Mouse (Mus musculus) liver (tissue): ENCODE data around the gene Acer2.

Source experiments
- DNase-seq: peaks from one replicate; pipeline ENCODE4 v3.0.0-alpha.2; 2020; ENCODE audit warnings: mixed read lengths

Acer2 gene

GRCm38 (mm10) chr4:86897411-86897810 is 23.2 kb downstream of the Acer2 start:
- DNase-seq = no peak

- DNase-seq = peak; percentile 30
Observed at GRCm38 (mm10) chr4:86898791-86899474, 24.7 kb downstream of the Acer2 start.

GRCm38 (mm10) chr4:86902351-86902750 is 28.2 kb downstream of the Acer2 start:
- no peak for DNase-seq

DNA sequence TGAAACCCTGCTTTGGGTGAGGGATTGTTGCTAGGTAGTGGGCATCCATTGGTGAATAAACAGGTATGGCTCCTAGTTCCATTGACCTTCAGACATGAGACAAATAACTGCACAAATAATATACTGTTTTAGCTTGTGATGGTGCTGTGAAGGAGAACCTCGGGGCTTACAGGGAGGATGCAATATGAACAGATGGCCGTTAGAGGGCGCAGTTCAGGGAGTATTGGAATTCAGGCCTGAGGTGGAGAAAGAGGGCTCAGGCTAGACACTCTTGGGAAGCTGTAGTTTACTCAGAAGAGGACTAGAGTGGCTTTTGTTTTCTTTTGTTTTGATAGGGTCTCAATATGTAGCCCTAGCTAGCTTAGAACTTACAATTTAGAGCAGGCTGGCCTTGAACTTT is 30.8 kb downstream of the Acer2 start:
- DNase-seq = peak; percentile 20

DNA sequence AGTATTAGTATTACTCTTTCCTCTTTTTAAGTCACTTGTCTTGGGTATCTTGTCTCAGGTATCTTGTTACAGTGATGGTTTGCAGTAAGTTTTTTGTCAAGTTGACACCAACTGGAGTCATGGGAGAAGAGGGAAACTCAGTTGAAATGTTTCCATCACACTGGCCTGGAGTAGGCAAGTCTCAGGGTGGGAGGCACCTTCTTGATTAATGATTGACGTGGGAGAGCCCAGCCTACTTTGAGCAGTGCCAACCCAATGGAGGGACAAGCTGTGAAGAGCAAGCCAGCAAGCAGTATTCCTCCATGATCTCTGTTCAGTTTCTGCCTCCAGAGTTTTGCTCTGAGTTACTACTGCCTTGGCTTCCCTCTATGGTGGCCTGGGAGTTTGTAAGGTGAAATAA is 31.7 kb downstream of the Acer2 start:
- no peak for DNase-seq

DNA sequence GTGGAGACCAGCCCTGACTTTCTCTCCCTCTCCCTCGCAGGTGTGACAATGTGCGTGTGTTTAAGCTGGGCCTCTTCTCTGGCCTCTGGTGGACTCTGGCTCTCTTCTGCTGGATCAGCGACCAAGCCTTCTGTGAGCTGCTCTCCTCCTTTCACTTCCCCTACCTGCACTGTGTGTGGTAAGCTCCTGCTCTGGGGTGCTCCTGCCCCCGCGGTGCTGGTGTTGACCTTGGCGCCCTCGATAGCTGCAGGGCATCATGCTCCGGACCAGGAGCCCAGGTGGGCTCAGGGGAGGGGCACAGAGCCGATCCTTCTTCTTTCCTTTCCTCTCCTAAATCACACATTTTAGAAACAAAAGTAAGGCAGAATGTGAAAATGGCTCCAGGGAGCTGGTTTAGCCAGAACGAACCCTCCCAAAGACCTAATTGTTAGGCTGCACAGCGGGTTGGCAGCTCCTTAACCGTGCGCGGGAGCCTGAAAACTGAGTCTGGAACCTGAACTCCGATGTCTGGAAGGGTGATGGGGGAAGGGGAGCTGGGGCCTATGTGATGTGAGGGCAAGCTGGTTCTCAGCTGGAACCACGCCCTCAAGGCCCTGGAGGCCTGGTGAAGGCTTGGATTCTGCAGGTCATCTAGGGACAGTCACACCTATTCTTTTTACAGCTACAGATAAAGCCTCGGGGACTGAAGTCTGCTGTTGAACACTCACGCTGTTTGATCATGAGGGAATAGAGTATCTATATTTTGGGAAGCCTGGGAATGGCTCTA is 37.6 kb downstream of the Acer2 start:
- no peak for DNase-seq

DNA sequence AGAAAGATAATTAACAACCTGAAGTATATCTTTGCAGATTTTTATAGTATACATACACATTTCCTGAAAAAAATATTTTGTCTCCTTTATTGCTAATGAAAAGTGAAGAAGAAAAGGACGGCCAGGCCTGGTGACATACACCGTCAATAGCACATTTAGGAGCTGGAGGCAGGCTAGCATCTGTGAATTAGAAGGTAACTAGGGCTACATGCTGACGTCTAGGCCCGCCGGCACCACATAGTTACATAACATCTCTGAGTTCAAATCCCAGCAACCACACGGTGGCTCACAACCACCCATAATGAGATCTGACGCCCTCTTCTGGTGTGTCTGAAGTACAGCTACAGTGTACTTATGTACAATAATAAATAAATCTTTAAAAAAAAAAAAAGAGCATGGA is 38.6 kb downstream of the Acer2 start:
- no peak for DNase-seq

DNA sequence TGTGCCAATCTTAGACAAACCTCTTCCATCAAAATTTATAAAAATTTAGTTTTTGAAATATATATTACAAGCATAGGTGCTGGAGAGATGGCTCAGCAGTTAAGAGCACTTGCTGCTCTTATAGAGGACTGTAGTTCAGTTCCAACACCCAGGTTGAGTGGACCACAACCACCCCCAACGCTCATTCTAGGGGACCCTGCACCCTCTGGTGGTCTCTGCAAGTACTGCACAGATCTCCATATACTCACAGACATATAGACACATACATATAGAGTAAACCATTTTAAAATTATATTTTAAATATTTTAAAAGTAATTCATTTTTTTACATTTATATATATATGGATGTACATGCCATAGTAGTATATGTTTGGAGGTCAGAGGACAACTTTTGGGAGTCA is 41.9 kb downstream of the Acer2 start:
- DNase-seq = no peak

GRCm38 (mm10) chr4:86923476-86924055 is 49.4 kb downstream of the Acer2 start:
- DNase-seq = no peak

DNA sequence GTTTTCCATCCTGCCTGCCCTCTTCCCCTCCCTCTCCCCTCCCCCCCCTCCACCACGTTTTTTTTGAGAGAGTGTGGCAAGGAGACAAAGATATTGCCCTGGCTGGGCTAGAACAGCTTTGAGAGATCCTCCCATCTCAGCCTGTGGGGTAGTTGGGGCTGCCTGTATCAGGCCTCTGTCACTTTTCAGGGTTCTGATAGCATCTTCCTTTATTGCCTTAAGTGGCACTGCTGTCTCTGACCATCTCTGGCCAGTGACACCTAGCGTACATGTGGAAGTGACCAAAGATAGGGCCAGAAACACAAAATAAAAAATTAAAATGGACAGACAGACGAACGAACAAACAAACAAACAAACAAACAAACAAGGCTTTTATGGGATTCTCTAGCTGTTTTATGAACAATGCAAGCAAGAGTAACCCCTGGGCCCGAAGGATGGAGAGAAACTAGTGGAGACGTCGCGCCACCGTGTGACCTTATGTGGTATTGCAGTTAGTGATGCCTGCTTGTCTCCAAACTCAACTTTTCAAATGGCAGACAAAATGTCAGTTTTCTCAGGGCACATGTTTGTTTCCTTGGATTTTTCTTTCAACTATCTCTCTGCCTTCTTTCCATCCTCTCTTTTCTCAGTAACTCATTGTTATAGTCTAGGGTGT is 50.7 kb downstream of the Acer2 start:
- DNase-seq = peak; percentile 70

DNA sequence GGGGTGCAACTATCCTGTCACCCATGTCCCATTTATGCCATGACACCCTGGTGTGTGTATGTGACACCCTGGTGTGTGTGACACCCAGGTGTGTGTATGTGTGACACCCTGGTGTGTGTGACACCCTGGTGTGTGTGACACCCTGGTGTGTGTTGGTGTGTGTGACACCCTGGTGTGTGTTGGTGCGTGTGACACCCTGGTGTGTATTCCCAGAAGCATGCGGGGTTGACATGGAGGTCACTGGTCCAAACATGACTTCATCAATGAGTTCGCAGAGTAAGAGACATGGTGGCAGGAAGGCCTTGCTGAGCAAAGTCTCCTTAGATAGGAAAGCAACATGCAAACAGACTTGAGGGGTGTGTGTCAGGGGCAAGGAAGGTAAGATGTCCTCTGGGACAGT is 52.8 kb downstream of the Acer2 start:
- no peak for DNase-seq

- no peak for DNase-seq
Observed at GRCm38 (mm10) chr4:86930101-86930635, 56.0 kb downstream of the Acer2 start.

GRCm38 (mm10) chr4:86930636-86931456 is 56.6 kb downstream of the Acer2 start:
- DNase-seq = peak; percentile 11

- no peak for DNase-seq
Observed at GRCm38 (mm10) chr4:86933026-86933425, 58.8 kb downstream of the Acer2 start.

DNA sequence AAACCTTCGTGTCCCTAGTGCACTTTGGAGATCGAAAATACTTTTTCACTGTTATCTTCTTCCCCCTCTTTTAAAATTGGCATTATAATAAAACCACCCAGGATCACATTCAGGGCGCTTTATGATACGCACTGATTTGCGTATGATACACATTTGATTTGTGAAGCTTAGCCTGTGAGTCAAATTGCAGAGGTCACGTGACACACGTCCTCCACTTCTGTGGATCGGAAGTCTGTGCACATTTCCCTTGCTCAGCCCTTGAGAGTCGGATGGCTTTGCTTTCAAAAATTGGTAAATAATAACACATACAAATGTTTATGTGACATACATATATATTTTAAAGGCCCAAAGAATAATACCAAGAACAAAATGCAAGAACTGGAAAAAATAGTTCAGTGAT is 62.0 kb downstream of the Acer2 start:
- DNase-seq = no peak

GRCm38 (mm10) chr4:86936706-86937105 is 62.5 kb downstream of the Acer2 start:
- DNase-seq = no peak

DNA sequence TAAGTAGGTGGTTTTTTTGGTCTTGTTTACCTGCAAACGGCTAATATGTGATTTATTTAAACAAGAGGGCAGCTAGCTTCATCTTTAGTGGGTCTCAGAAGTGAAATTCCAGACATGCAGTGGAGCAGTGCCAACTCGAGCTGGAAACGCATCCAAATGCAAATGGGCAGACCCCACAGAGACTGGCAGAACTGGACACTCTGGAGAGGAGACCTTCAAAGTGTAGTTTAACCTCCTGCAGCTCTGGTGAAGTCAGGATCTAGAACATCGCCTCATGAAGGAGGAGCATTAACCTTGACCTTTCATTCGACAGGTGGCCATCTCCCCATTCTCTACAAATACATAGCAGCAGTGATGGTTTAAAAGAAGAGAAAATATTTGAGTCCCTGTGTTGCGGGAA is 68.5 kb downstream of the Acer2 start:
- no peak for DNase-seq

DNA sequence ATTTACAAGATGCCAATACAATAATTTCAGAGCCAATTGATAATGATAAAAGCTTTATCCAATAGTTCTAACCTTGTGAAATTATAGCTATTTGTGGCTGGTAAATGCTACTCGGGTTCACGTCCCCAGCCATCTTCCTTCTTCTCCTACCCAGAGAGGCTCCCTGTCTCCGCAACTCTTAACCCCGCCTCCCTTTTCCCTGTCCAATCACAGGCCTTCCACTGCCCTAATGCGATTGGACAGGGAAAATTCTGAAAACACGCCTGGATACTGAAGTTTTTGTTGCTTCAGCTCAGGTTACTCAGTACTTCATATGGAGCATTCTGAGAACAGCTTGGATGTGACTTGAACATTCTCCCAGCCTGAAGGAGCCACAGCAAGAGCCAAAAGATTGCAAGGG is 69.1 kb downstream of the Acer2 start:
- DNase-seq = no peak

- no peak for DNase-seq
Observed at GRCm38 (mm10) chr4:86948794-86949193, 74.6 kb downstream of the Acer2 start.

DNA sequence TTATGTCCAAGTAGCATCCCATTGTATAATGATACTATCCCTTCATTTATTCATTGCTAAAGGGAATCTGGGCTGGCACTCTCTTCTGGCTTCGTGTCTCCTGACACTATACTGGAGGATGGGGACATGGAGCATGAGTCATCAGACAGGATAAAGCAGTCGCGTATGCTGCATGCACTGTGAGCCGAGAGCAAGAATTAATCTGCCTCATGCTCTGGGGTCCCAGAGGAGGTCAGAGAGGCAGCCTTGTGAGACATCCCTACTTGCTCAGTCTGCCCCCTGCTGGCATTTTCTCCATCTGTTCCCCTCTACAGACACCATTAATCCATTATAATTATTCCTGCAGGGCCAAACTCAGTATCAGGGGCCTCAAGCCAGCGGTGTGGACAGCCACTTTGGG is 79.3 kb downstream of the Acer2 start:
- no peak for DNase-seq

DNA sequence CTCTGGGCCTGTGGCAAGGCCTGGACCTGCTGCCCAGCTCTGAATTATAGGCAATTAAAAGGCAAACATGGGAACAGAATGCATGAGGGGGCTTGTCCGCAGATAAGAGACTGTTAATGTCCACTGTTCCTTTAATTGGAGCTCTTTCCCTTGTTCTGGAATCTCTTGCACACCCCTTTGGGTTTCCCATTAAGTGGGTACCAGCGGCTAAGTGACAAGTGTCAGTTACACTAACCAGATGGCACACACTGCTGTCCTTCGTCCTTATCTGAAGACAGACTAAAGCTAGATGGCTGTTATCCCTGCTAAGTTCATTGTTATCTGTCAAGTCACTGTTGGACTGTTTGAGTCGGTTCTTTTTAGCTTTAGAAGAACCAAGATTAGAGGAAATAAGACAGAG is 81.3 kb downstream of the Acer2 start:
- no peak for DNase-seq
